Mouse (Mus musculus) myocyte (in vitro differentiated cells): Measurements from ENCODE around the gene Meltf. TPM values are rescaled to one million over a fixed set of nuclear protein-coding genes. Genes with fewer than 3 reads are reported as not detected.

Experiments used
- H3K27me3 ChIP-seq: one replicate; pipeline ENCODE4 v1.6.1; 2011; ENCODE audit not compliant: control insufficient read depth, insufficient read depth, insufficient read length
- H3K36me3 ChIP-seq: one replicate; pipeline ENCODE4 v1.6.1; 2011; ENCODE audit not compliant: control insufficient read depth, insufficient read depth
- H3K4me2 ChIP-seq: one replicate; pipeline ENCODE4 v1.6.1; 2011; ENCODE audit warnings: low read depth, control low read depth
- H3K4me3 ChIP-seq: one replicate; pipeline ENCODE4 v1.5.1; 2011; ENCODE audit warnings: mild to moderate bottlenecking, control low read depth, moderate library complexity
- H3K79me2 ChIP-seq: one replicate; pipeline ENCODE4 v1.6.1; 2011; ENCODE audit not compliant: control insufficient read depth, insufficient read depth
- H3ac ChIP-seq: one replicate; pipeline ENCODE4 v1.6.1; 2011; ENCODE audit not compliant: control insufficient read depth, insufficient read length
- CEBPB ChIP-seq: IDR thresholded peaks from 2 replicates; pipeline ENCODE4 v1.6.1; 2011; ENCODE audit warnings: mild to moderate bottlenecking, moderate library complexity; ENCODE audit not compliant: poor library complexity, insufficient read depth, severe bottlenecking
- E2F4 ChIP-seq: IDR thresholded peaks from one replicate; pipeline ENCODE4 v1.6.1; 2011; ENCODE audit warnings: mild to moderate bottlenecking, control low read depth, moderate library complexity; ENCODE audit not compliant: insufficient read depth
- MAX ChIP-seq: IDR thresholded peaks from one replicate; pipeline ENCODE4 v1.6.1; 2011; ENCODE audit warnings: low read depth, mild to moderate bottlenecking, control low read depth
- MYOD1 ChIP-seq, 3 experiments: IDR thresholded peaks; one replicate each; pipeline ENCODE4 v1.6.1; 2011; ENCODE audit warnings: control low read depth in 2 of 3, low read depth in 2 of 3, mild to moderate bottlenecking in 2 of 3, moderate library complexity in 1 of 3; ENCODE audit not compliant: insufficient read length in 2 of 3, control insufficient read depth in 1 of 3
- MYOG ChIP-seq, 3 experiments: IDR thresholded peaks; one replicate each; pipeline ENCODE4 v1.6.1; 2011; ENCODE audit warnings: control low read depth in 2 of 3, low read depth in 2 of 3, mild to moderate bottlenecking in 2 of 3; ENCODE audit not compliant: insufficient read length in 2 of 3, control insufficient read depth in 1 of 3, insufficient read depth in 1 of 3
- POLR2A ChIP-seq: IDR thresholded peaks from one replicate; pipeline ENCODE4 v1.6.1; 2011; ENCODE audit warnings: low read depth, mild to moderate bottlenecking, control low read depth, moderate library complexity; ENCODE audit not compliant: insufficient read length
- POLR2AphosphoS2 ChIP-seq: IDR thresholded peaks from one replicate; pipeline ENCODE4 v1.6.1; 2011; ENCODE audit warnings: low read depth, control low read depth; ENCODE audit not compliant: insufficient read length
- REST ChIP-seq: IDR thresholded peaks from one replicate; pipeline ENCODE4 v1.6.1; 2011; ENCODE audit warnings: mild to moderate bottlenecking, control low read depth, moderate library complexity; ENCODE audit not compliant: insufficient read depth, insufficient read length
- SRF ChIP-seq: IDR thresholded peaks from one replicate; pipeline ENCODE4 v1.6.1; 2011; ENCODE audit warnings: low read depth; ENCODE audit not compliant: control insufficient read depth, insufficient read length
- TCF12 ChIP-seq: IDR thresholded peaks from one replicate; pipeline ENCODE4 v1.6.1; 2011; ENCODE audit warnings: mild to moderate bottlenecking, control low read depth; ENCODE audit not compliant: poor library complexity, insufficient read depth, severe bottlenecking
- TCF3 ChIP-seq: IDR thresholded peaks from one replicate; pipeline ENCODE4 v1.6.1; 2011; ENCODE audit warnings: low read depth, control low read depth; ENCODE audit not compliant: insufficient read length
- USF1 ChIP-seq: IDR thresholded peaks from one replicate; pipeline ENCODE4 v1.6.1; 2011; ENCODE audit warnings: low read depth, mild to moderate bottlenecking, control low read depth, moderate library complexity
- polyA plus RNA-seq: library from polyadenylated mRNA; unstranded; fragments of >200 nt; fragmentation: generic; extraction: Trizol; gene quantifications from one replicate; pipeline ENCODE4 v1.2.1, GENCODE M21; 2012; ENCODE audit warnings: missing spikeins

Meltf gene
- polyA plus RNA-seq, 1 experiment, result not detected

- Histone ChIP-seq H3K27me3 (no peaks in the 10 kb centered on the region), H3K79me2 (no peaks in the 10 kb centered on the region), H3K36me3 (peaks cover 40% of the 10 kb centered on the region), H3K4me2 (no peak overlapping the region), H3ac (no peak overlapping the region), H3K4me3 (no peak overlapping the region)
- TF ChIP-seq E2F4 (no peak), MYOD1 (IDR thresholded peaks at IDR 0.05; ENCODE audit: control insufficient read depth in 1 of 3, insufficient read length in 2 of 3, low read depth in 2 of 3) (no peak), REST (no peak), CEBPB (no peak), SRF (no peak), MAX (no peak), POLR2A (no peak), TCF3 (no peak), TCF12 (no peak), POLR2AphosphoS2 (no peak), MYOG (IDR thresholded peaks at IDR 0.05; ENCODE audit: control insufficient read depth in 1 of 3, insufficient read depth in 1 of 3, insufficient read length in 2 of 3, low read depth in 2 of 3) (no peak), USF1 (no peak)
Observed at GRCm38 (mm10) chr16:31866911-31867310, 11.7 kb upstream of the Meltf start.

GRCm38 (mm10) chr16:31867736-31868135, 10.9 kb upstream of the Meltf start:
- Histone ChIP-seq H3ac (no peak overlapping the region), H3K27me3 (no peaks in the 10 kb centered on the region), H3K79me2 (no peaks in the 10 kb centered on the region), H3K36me3 (peaks cover 36% of the 10 kb centered on the region), H3K4me3 (no peak overlapping the region), H3K4me2 (no peak overlapping the region)
- no peak for TF ChIP-seq REST
- TF ChIP-seq POLR2A, result no peak
- TF ChIP-seq TCF12, result no peak
- no peak for TF ChIP-seq CEBPB
- no peak for TF ChIP-seq POLR2AphosphoS2
- no peak for TF ChIP-seq SRF
- TF ChIP-seq TCF3, result no peak
- TF ChIP-seq MYOG (IDR thresholded peaks at IDR 0.05; ENCODE audit: control insufficient read depth in 1 of 3, insufficient read depth in 1 of 3, insufficient read length in 2 of 3, low read depth in 2 of 3), result no peak
- TF ChIP-seq MAX, result no peak
- no peak for TF ChIP-seq USF1

GRCm38 (mm10) chr16:31873721-31874120, 4.9 kb upstream of the Meltf start:
- no peak overlapping the region for H3K4me3 ChIP-seq
- peaks cover 10% of the 10 kb centered on the region for H3K36me3 ChIP-seq
- H3K27me3 ChIP-seq, result no peaks in the 10 kb centered on the region
- no peaks in the 10 kb centered on the region for H3K79me2 ChIP-seq
- no peak for TF ChIP-seq CEBPB
- TF ChIP-seq MAX, result no peak
- TF ChIP-seq TCF3, result no peak
- no peak for TF ChIP-seq USF1
- TF ChIP-seq MYOD1 (IDR thresholded peaks at IDR 0.05; ENCODE audit: control insufficient read depth in 1 of 3, insufficient read length in 2 of 3, low read depth in 2 of 3), result no peak
- no peak for TF ChIP-seq TCF12
- no peak for TF ChIP-seq POLR2AphosphoS2
- TF ChIP-seq MYOG (IDR thresholded peaks at IDR 0.05; ENCODE audit: control insufficient read depth in 1 of 3, insufficient read depth in 1 of 3, insufficient read length in 2 of 3, low read depth in 2 of 3), result no peak
- no peak for TF ChIP-seq POLR2A
- no peak for TF ChIP-seq SRF
- TF ChIP-seq E2F4, result no peak
- TF ChIP-seq REST, result no peak
- H3K4me2 ChIP-seq, result no peak overlapping the region
- H3ac ChIP-seq, result no peak overlapping the region

- H3K79me2 ChIP-seq, result no peaks in the 10 kb centered on the region
- peaks cover 10% of the 10 kb centered on the region for H3K36me3 ChIP-seq
- H3K4me3 ChIP-seq, result no peak overlapping the region
- H3K4me2 ChIP-seq, result no peak overlapping the region
- no peak overlapping the region for H3ac ChIP-seq
- no peaks in the 10 kb centered on the region for H3K27me3 ChIP-seq
- TF ChIP-seq MAX (no peak), POLR2AphosphoS2 (peak; percentile 51)
Observed at GRCm38 (mm10) chr16:31875391-31875790, 3.2 kb upstream of the Meltf start.

GRCm38 (mm10) chr16:31876386-31876785, 2.2 kb upstream of the Meltf start:
- Histone ChIP-seq H3K4me2 (no peak overlapping the region), H3K27me3 (no peaks in the 10 kb centered on the region), H3K36me3 (peaks cover 10% of the 10 kb centered on the region), H3K4me3 (no peak overlapping the region), H3ac (no peak overlapping the region), H3K79me2 (no peaks in the 10 kb centered on the region)
- TF ChIP-seq MAX, result no peak
- TF ChIP-seq CEBPB, result no peak
- no peak for TF ChIP-seq MYOG (IDR thresholded peaks at IDR 0.05; ENCODE audit: control insufficient read depth in 1 of 3, insufficient read depth in 1 of 3, insufficient read length in 2 of 3, low read depth in 2 of 3)
- TF ChIP-seq POLR2AphosphoS2, result no peak
- no peak for TF ChIP-seq TCF3
- TF ChIP-seq REST, result no peak
- TF ChIP-seq MYOD1 (IDR thresholded peaks at IDR 0.05; ENCODE audit: control insufficient read depth in 1 of 3, insufficient read length in 2 of 3, low read depth in 2 of 3), result no peak
- no peak for TF ChIP-seq USF1
- TF ChIP-seq POLR2A, result no peak
- no peak for TF ChIP-seq SRF
- TF ChIP-seq E2F4, result no peak
